Mouse (Mus musculus) intestine, postnatal 0 days (tissue): Measurements from ENCODE around the gene C1ql1. TPM values are rescaled to one million over a fixed set of nuclear protein-coding genes. Genes with fewer than 3 reads are reported as not detected.

Experiments
- ATAC-seq: fragments of 200-750 bp; cut with Nextera tagmentation; 2 replicates; pipeline ENCODE4 v1.8.0; 2017; ENCODE audit warnings: mild to moderate bottlenecking, moderate TSS enrichment, moderate library complexity
- H3K27ac ChIP-seq: fragments of 300-500 bp; sonication (generic); 2 replicates; pipeline ENCODE4 v1.5.1; 2014; ENCODE audit warnings: mild to moderate bottlenecking, low read depth, low read length, moderate library complexity
- H3K27me3 ChIP-seq: fragments of 300-500 bp; sonication (generic); replicated peaks from 2 replicates; pipeline ENCODE4 v1.6.1; 2014; ENCODE audit warnings: low read length, mixed read lengths; ENCODE audit not compliant: control insufficient read depth, insufficient read depth
- H3K36me3 ChIP-seq: fragments of 300-500 bp; sonication (generic); 2 replicates; pipeline ENCODE4 v1.6.1; 2014; ENCODE audit warnings: mild to moderate bottlenecking, moderate library complexity; ENCODE audit not compliant: control insufficient read depth, insufficient read depth
- H3K4me1 ChIP-seq: fragments of 300-500 bp; sonication (generic); replicated peaks from 2 replicates; pipeline ENCODE4 v1.6.1; 2014; ENCODE audit warnings: antibody characterized with exemption, low read length, mixed read lengths; ENCODE audit not compliant: control insufficient read depth, insufficient read depth
- H3K4me2 ChIP-seq: fragments of 300-500 bp; sonication (generic); replicated peaks from 2 replicates; pipeline ENCODE4 v1.6.1; 2014; ENCODE audit warnings: low read depth, mild to moderate bottlenecking, moderate library complexity
- H3K4me3 ChIP-seq: fragments of 300-500 bp; sonication (generic); 2 replicates; pipeline ENCODE4 v1.5.1; 2014; ENCODE audit warnings: low read depth, low read length
- H3K9ac ChIP-seq: fragments of 300-500 bp; sonication (generic); 2 replicates; pipeline ENCODE4 v1.6.1; 2014; ENCODE audit warnings: mild to moderate bottlenecking, low read depth, low read length
- H3K9me3 ChIP-seq: fragments of 300-500 bp; sonication (generic); 2 replicates; pipeline ENCODE4 v1.6.1; 2016; ENCODE audit warnings: mixed run types; ENCODE audit not compliant: control insufficient read depth
- CTCF ChIP-seq: sonication (generic); IDR thresholded peaks from 2 replicates; pipeline ENCODE4 v1.5.1; 2016; ENCODE audit warnings: low read depth, mild to moderate bottlenecking, control low read depth, antibody characterized with exemption, moderate library complexity
- WGBS: fragments of 180-500 bp; shearing (Covaris S2); extraction: QIAGEN DNeasy Blood & Tissue Kit; methylation state at CpG from one replicate; pipeline ENCODE4 v1.1.7; 2014; 5-methylcytosine and 5-hydroxymethylcytosine counted together
- polyA plus RNA-seq: library from polyadenylated mRNA; unstranded; fragments of >200 nt; fragmentation: Nextera tagmentation; extraction: Ambion mirVana; gene quantifications from 2 replicates; pipeline ENCODE4 v1.2.1, GENCODE M21; 2015

The C1ql1 gene
- polyA plus RNA-seq, 1 experiment from 2014 or later = 1.1 TPM

DNA sequence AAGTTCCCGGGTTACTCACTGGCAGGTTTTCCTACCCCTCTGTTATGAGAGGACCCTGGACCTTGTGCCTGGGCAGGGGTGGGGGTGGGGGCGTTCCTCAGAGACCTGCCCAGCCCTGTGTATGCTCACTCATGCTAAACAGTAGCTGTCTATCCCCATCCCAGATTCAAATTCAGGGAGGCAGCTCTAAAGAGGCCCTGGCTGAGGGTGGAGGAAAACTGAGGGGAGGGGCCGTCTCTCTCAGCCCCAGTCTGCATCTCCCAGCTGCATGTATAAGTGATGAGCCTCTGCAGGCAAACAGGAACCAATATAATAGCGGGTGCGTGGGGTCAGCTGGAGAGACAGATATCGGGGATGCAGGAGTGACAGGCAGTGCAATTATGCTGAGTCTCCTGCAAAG, 6.4 kb upstream of the C1ql1 start:
- TF ChIP-seq CTCF = no peak
- Histone ChIP-seq H3K27me3 (peaks cover 40% of the 10 kb centered on the region), H3K9me3 (no peaks in the 10 kb centered on the region), H3K9ac (no peak overlapping the region), H3K36me3 (no peaks in the 10 kb centered on the region), H3K27ac (no peak overlapping the region), H3K4me1 (0 out of 2 replicates have a peak, but pooled peaks cover 6% of the 10 kb centered on the region), H3K4me3 (no peak overlapping the region), H3K4me2 (no peak overlapping the region)
- WGBS = 20% methylated on average over 6 of the region's 6 CpGs
- no peak for ATAC-seq

DNA sequence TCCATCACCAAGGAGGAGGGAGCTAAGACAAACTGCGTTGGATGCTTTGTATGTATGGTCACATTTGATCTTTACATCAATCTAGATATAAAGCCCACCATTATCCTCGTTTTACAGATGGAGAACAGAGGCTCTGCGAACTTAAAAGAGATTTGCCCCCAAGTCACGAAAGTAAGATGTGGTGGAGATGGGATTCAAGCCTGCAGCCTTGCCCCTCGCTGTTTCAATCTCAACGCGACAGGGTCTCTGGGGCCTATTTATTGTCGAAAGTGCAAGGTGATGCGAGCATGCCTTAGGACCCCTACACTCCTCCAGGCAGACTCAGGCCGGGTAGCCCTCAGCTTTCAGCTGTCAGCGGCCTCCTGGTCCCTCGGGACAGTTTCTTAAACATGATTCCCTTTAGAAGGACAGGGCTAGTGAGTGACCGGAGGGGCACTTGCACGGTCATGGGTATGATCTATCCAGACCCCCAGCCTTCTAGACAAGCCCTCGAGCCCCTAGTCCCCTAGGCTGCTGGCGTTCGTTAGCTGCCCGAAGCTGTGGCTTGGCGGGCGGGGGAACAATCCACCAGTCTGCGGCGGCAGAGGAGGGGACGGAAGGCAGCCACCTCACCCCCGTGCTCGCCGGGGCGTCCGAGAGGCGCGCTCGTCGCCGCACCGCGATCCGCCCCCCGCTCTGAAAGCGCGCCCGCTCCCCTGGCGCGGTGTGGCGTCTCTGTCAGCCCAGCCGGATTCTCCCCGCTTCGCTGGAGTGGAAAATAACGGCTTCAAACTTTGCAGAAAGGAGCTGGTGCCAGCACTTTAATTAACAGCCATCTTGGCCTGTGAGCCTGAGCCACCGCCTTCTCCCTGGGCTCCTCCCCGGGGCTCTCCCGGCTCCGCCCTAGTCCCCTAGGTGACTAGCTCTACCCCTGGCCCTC, 1.8 kb upstream of the C1ql1 start:
- no peak for ATAC-seq
- H3K27ac ChIP-seq = no peak overlapping the region

DNA sequence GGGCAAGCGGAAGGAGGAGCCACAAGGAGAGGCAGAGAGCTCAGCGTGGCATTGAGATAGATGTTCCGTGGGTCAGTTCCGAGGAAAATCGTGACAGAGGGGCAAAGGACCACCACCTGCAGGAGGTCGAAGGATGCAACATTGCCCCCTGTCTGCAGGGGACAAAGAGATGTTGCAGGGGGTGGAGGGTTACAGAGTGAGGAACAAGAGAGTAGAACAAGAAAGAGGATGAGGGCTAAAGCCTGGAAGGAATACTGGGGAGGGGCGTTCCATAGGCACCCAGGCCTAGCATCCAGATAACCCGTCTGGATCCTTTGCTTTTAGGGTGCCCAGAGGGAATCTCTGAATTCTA, 480 bp upstream of the C1ql1 start:
- no peak for ATAC-seq
- no peak overlapping the region for H3K9ac ChIP-seq
- no peaks in the 10 kb centered on the region for H3K36me3 ChIP-seq
- 16% methylated on average over 8 of the region's 8 CpGs for WGBS
- peak; percentile 46 for TF ChIP-seq CTCF
- peak overlapping the region; percentile 31; the same call in 1 of the 2 replicates for H3K4me3 ChIP-seq
- H3K4me1 ChIP-seq = peaks cover 14% of the 10 kb centered on the region; the same call in 1 of the 2 replicates
- H3K27ac ChIP-seq = no peak overlapping the region
- peaks cover 84% of the 10 kb centered on the region for H3K27me3 ChIP-seq
- peak overlapping the region; percentile 65 for H3K4me2 ChIP-seq
- no peaks in the 10 kb centered on the region for H3K9me3 ChIP-seq

More for the DNA sequence above, 1.8 kb upstream of the C1ql1 start:
- Histone ChIP-seq H3K4me3 (peak overlapping the region; percentile 49), H3K4me2 (peak overlapping the region; percentile 76), H3K9me3 (no peaks in the 10 kb centered on the region), H3K36me3 (no peaks in the 10 kb centered on the region), H3K9ac (peak overlapping the region; percentile 18; the same call in 1 of the 2 replicates), H3K4me1 (peaks cover 14% of the 10 kb centered on the region; the same call in 1 of the 2 replicates), H3K27me3 (peaks cover 77% of the 10 kb centered on the region)
- no peak for TF ChIP-seq CTCF
- 4% methylated on average over 51 of the region's 51 CpGs for WGBS

DNA sequence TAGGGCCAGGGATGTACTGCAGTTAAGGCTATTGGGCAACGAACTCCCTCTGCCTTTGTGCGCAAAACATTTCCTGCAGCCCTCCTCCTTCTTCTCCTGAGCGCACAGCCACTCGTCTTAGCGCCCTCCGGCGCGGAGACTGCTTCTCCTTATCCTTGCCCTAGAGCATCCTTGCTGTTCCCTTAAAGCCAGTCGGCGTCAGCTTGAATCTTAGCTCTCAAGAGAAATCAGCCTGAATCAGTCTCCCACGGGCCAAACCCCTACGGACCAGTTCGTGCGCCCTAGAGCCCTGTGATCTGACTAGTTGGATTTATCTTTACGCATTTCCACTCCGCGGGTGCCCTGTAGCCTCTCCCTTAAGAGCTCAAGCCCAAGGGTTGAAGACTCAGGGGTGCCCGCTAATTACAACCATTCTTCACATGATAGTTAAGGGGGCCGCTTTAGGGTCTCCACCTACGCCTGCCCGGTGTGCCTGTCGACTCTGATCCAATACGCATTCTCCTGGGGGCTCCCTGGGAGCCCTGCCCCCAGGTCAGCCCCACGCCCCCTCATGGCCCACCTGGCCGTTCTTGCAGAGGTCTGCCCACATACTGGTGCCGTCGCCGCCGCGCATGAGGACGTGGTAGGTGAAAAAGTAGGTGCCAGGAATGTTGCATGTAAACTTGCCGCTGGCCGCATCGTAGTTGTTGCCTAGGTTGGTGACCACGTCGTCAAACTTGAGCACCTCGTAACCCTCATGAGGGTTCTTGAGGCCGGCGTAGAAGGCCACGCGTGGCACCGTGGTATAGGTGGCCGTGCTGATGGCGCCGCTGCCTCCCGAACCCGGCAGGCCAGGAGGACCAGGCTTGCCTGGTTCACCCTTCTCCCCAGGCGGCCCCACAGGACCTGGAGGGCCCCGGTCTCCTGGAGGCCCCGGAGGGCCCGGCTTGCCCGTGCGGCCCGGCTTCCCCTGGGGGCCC, 903 bp downstream of the C1ql1 start:
- H3K27me3 ChIP-seq = peaks cover 78% of the 10 kb centered on the region
- no peak overlapping the region for H3K9ac ChIP-seq
- no peak for TF ChIP-seq CTCF
- H3K27ac ChIP-seq = no peak overlapping the region
- no peaks in the 10 kb centered on the region for H3K9me3 ChIP-seq
- H3K4me3 ChIP-seq = peak overlapping the region; percentile 31
- H3K36me3 ChIP-seq = no peaks in the 10 kb centered on the region
- H3K4me1 ChIP-seq = peaks cover 14% of the 10 kb centered on the region; the same call in 1 of the 2 replicates
- peak overlapping the region; percentile 65 for H3K4me2 ChIP-seq
- no peak for ATAC-seq
- WGBS = 4% methylated on average over 54 of the region's 54 CpGs

DNA sequence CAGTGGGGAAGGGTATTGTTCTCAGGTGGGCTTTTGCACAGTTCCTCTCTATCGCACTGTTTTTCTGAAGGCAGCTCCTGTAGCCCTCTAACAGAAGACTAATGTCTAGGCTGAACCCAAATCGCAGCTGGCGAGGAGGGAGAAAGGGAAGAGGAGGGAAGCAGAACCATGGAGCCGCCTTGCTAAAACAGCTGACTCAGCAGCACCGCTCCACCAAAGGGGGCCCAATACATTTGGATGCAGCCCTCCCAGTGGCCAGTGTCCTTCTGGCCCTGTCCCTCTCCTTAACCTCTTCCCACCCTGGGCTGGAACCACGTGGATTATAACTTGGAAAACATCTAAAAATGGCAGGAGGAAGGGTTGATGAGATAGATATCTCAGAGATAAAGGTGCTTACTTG, 5.3 kb downstream of the C1ql1 start:
- H3K27ac ChIP-seq = no peak overlapping the region
- no peak for TF ChIP-seq CTCF
- no peak overlapping the region for H3K4me3 ChIP-seq
- peaks cover 41% of the 10 kb centered on the region for H3K27me3 ChIP-seq
- H3K9me3 ChIP-seq = no peaks in the 10 kb centered on the region
- WGBS = 59% methylated on average over 6 of the region's 6 CpGs
- ATAC-seq = no peak
- H3K4me2 ChIP-seq = no peak overlapping the region
- peaks cover 4% of the 10 kb centered on the region; the same call in 1 of the 2 replicates for H3K4me1 ChIP-seq
- H3K36me3 ChIP-seq = no peaks in the 10 kb centered on the region
- H3K9ac ChIP-seq = no peak overlapping the region
